Mouse (Mus musculus) CD4-positive helper T cell, adult 2 months (primary cell): ENCODE results near the gene Pak6.

ENCODE experiments used
- DNase-seq: peaks from one replicate; pipeline ENCODE4 v3.0.0-alpha.2; 2012; ENCODE audit warnings: low read depth, missing footprints, low spot score

The Pak6 gene

DNA sequence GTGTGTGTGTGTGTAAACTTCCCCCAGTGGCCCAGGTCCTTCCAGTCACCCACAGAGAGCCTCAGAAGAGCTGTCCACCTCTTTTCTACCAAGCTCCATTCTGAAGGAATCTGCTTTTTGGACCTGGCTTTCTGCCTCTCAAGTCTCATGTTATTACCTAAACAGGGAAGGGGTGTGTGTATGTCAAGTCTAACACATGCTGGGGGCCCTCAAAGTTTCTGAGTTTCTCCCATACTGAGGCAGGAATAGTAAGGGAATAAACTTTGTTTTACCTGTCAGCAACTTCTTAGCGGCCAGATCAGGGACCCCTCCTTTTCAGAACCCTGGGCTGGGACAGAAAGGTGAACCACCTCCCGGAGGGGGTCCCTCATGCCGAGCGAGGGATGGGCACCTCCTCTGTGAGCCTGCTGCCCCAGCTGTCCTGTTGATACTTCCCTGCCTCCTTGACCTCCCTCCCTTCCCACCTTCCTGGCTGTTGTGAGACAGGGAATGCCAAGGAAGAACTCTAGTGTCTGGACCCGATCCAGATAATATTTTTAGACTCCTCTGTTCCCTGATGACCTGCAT lies 34.3 kb downstream of the Pak6 start:
- no peak for DNase-seq

DNA sequence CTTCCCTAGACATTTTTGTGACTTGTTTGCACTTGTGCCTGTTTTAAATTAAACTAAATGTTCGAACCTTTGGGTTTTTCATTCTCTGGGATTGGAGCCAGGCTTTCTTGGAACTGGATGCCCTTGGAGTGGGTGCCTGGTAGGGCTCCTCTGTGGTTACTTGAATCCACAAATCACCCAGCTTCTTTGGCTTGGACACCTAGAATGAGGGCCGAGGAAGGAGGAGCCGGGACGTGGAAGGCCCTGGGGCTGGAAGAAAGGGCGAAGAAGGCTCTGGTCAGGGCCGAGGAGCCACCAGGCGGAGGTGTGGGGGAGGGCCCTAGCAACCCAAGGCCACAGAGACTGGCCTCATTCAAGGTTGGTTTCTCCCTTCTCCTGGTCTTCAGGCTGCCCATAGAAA lies 34.9 kb downstream of the Pak6 start:
- no peak for DNase-seq

DNA sequence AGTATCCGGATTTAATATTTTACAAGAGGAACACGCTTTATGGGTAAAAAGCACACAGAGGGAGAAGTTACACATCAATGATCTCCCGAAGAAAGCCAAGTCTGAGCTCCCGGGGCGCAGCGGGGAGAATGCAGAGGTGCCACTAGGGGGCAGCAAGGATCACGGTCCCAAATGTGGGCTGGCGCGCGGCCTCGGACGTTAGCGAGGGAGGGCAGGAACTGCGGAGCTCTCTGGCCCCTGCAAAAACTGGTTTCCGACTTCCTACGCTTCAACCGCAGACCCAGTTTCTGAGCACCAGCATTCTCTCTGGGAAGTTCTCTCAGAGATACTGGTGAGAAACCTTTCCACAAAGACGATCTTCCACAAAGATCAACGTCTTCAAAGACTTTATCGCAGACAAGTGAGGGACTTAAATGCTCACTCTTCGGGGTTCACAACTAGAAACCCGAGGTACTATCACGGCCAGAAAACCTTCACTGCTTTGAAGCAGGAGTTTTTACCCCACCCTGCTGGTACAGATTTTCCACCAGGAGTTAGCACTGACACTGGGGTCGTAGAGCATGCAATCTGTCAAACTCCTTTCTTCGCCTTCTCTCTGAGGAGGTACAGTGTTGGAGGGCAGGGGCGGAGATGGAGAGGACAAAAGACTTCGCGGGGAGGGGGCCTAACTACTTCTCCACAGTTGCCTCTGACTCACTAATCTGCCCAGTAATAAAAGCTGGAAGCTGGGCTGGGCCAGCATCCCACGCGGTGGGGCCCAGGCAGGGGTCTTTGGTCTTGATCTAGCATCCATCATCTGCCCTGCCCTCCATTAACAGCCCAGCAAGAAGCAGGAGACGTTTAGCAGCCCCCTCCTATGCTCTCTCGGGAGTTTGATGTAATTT lies 37.3 kb downstream of the Pak6 start:
- DNase-seq, result peak; percentile 75

DNA sequence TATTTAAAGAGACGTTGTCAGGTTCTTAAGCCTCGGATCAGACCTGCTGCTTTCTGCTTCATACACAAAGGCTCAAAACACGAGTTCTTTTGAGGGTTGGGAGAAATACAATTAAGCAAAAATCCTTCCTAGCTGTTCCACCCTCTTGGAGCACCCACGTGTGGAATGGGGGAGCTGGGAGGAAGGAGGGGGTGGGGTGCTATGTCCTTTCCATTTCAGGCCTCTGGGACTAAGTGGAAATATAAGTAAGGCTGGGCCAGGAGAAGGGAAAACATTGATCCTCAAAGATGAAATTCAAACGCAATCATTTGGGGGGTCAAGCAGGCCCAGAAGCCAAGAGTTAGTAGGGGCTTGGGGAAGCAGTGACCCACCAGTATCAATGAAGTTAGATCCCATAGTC lies 38.1 kb downstream of the Pak6 start:
- no peak for DNase-seq

DNA sequence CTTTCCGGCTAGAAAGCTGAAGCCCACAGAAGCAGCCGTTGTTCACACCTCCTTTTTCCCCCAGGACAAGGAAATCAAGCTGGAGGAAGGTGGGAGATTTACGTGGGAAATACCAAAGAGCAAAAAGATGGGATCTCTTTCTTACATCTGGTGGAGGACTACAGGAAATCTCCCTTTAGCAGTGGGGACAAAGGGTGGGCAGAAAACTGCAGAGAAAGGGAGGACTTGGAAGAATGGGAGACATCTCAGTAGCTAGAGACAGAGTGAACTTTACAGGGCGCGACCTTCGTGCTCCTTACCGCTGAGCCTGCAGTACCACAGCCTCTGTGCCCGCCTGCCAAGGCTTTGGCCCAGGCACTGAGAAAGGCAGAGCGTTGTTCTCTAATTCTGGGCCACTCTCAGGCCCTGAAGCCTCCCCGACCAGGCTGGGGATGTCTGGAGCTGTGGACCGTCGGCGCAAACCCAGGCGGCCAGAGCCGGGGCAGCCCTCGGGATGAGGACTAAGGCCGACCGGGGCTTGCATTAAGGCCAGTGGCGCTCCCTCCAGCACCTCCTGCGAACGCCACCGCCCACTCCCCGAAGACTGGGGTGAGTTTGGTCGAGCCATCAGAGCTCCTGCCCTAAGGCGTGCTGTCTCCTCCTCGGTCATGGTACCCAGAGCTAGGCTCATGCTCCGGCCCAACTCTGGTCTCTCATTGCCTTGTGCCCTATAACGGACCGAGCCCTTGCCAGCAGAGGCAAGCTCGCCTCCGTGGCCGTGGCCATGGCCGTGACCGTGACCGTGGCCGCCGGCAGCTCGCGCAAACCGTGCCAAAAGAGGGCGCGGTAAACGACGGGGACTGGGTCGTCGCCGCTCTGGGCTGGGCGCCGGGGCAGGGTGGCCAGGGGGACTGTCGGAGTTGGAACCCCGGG lies 39.1 kb downstream of the Pak6 start:
- no peak for DNase-seq

DNA sequence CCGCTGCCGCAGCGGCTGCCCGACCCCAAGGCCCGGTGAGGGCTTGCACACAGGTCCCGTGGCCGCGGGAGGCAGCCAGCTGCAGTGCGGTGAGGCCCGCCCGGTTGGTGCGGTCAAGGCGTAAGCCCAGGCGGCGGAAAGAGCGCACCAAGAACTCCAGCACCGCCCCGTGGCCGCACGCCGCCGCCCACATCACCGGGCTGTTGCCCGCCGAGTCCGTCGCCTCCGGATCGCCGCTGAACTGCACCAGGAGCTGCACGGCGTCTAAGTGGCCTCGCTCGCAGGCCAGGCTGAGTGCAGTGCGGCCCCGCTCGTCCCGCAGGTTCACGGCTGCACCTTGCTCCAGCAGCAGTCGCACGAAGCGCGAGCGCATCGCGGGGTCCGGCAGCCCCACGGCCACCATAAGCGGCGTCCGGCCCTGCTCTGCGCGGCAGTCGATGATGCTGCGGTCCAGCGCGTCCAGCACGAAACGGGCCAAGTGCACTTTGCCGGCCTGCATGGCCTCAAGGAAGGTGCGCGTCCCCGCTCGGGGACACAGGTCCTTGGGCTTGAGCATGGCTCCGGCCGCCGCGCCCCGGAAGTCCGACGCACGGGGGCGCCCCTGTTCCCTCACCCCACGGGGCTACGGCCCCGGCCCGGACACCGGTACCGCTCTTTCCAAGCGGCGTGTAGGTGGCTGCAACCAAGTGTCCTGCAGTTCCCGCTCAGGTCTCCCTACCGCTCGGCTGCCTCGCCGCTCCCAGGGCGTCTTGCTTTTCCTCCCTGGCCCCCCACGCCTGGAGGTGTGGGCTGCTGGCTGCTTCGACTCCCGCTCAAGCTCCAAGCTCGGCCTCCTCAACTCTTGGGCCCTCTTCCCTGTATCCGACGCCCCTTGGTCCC lies 40.0 kb downstream of the Pak6 start:
- DNase-seq, result peak; percentile 39

DNA sequence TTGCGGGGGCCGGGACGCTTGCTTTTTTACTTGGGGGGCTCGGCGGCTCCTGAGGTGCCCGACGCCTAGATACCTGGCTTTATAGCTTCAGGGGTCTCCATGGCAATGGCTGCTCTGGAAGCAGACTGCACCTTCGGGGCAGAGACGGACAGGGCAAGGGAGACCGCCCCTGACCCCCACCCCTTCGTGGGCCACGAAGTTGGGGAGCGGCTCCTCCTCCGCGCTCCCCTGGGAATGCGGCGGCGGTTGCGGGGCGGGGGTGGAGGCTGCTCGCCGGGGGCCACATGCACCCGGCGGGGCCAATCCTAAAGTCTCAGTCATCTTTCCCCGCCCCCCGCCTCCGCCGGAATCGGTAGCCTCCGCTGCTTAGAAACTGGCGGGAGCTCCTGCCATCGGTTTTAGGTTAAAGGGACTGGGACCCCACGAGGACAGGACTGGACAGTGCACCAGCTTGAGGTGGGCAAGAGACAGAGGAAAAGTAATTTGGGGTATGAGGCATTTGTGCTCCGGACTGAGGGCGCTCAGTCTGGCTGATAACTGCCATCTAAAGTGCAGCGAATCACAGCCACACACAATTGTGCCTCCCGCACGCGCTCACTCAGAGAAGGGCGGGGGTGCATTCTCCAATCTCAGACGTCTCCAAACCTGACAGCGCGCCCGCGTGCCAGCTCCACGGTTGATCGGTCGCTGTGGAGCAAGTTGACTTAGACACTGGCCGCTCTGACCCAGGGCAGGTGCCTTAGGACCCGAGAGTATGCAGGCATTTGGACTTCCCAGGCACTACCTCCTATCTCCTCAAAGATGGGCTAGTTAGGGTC lies 41.0 kb downstream of the Pak6 start, which contains the start of gene Ankrd63:
TSS of gene Ankrd63 (minus strand) at position 51 of the 818 bp plus-strand sequence.
- DNase-seq, result peak; percentile 41

DNA sequence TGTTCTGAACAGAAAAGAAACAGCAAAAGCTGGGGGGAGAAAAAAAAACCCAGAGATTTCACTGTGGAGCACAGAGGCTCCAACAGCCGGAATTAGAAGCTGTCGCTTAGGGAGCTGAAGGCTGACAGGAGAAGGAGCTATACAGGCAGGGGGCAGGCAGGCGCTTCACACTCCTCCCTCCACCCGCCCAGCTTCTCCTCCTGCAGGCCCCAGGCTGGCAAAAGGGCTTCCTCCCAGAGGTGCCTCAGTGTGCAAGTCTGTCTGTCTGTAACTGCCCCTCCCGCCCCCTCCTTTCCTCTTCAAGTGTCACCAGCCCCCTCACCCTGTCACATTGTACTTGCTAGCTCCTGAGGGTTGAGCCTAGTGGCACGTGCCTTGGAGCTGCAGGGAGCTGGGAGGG lies 43.3 kb downstream of the Pak6 start:
- no peak for DNase-seq

DNA sequence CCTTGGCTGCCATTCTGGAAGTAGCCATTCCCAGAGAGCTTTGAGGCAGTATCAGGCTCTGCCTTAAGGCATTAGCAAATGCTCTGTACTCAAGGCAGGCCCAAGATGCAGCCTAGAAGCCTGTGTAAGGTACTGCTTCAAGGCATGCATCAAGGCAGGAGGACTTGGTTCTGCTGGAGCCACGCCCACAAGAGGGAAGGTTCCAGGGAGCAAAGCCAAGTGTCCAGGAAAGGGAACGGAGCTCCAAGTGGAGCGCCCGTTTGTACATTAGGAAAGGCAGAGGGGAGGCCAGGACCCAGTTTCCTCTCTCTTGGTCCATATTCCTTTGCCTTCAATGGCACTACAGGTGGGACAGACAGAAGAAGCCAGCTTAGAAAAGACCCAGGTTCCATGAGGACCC lies 45.4 kb downstream of the Pak6 start:
- no peak for DNase-seq

DNA sequence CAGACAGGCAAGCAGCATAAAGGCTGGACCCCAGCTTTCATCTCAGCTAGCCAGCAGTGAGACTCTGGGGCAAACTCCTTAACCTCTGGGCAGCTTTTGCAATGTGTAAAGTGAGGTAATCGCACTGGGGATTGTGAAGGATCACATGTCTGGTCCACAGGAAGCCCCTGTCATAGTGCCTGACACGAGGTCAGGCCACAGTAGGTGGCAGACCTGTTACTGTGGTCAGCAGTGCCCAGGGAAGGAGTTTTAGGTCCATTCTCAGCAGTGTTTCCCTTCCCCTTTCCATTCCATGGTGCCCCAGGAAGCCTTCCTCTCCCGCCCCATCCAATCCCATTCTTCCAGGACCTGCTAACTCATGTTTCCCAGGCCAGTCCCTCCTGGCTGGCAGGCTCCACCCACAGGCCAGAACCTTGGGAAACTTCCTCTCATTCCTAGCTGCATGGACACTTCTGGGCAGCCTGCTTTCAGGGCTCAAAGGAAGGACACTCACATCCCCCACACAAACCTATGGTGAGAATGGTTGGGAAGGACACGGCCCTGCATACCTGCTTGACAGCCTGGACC lies 46.6 kb downstream of the Pak6 start:
- no peak for DNase-seq

DNA sequence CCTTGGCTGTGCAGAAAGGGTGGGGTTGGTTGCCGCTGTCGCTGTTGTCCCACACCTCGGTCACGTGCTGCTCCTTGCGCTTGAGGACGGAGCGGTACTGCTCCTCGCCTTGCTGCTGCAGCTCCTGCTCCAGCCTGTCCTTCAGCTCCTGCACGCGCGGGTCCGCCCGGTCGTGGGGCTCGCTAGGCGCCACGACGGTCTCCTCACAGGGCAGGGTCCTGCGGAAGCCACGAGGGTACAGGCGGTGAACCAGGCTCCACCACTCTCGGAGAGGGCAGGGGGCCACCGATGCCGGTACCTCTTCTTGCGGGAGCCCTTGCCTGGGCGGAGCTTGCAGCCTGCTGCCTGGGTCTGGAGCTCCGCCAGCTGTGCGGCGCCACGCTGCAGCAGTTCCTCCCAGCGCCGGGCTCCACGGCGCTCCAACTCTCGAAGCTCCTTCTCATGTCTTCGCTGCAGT lies 48.0 kb downstream of the Pak6 start:
- peak; percentile 38 for DNase-seq

DNA sequence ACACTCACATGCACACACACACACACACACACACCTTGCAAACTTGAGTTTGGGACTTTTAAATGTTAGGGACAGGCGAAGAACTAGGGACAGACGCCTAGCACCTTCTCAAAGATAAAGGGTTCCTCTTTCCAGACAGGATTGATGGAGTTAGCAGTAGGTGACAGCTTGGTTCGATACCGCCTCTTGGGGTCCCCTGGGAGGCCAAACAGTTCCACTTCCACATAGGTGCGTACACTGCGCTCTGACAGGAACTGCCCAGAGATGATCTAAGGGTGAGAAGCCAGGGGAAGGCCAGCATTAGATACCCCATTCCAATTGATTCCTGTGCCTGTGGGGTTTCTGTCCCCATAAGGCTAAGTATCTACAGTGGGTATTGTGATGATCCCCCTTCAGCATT lies 50.5 kb downstream of the Pak6 start:
- DNase-seq, result no peak

DNA sequence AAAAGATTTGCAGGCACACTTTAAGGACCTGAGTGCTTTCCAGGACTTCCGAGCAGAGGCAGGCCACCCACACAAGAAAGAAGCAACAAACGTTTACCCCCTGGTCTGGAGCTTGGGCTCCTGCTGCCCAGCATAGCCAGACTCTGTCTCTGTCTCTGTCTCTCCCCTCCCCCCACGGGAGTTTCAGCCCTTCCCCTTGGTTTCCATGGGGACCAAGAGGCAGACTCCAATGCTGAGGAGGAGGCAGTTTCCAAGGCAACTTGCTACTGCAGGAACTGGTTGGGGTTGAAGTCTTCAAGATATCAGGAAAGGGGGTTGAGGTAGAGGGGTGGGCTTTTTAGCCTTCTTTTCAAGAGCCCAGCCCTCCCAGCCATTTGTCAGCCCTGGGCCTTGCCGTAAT lies 51.1 kb downstream of the Pak6 start:
- no peak for DNase-seq

DNA sequence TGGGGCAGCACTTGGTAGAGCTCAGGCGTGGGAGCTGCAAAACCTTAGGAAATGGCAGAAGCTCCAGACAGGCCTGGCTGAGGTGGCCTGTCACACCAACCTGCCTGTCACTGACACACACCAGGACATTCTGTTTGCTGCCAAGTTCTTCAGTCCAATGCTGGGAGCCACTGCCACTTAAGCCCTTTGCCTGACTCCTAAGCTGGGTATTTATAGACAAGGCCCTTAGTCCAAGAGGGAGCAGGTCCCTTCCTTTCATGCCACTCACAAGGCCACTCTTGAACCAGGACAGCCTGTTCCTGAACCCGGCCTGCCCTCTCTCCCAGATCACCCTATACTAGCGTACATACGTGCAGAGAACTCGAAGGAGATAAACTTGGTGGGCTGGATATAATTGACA lies 53.6 kb downstream of the Pak6 start:
- DNase-seq, result no peak

DNA sequence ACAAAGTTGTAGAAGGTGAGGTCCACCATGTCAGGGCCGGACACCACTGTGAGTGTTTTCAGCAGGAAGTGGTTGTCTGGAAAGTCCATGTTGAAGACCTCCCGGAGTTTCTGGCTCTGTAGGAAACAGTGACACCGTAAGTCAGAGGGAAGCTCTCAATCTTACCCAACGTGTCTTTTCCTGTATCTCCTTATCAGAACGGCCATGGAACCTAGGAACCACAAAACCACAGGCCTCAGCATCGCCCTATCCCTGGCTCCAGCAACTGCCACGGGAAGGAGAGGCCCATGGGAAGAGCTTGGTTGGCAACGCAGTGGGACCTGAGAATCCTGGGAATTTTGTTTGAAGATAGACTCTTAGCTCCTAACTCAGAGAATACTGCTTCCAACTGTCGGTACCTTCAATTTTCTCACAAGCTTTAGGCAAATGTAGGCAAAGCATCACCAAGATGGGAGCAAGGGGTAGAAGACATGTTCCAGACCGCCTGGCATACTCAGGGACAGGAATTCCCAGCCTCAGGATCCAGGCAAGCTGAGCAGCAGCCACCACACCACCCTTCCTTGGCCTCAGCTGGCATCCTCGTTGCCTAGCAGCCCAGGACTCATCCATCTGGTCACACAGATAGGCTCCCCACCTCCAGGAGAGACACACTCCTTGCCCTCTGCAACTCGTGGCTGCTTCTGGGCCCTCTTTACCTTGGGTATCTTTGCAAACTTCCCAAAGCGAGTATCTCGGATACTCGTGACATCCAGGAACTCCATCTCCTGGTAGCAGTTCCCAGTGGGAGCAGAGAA lies 60.8 kb downstream of the Pak6 start:
- no peak for DNase-seq

DNA sequence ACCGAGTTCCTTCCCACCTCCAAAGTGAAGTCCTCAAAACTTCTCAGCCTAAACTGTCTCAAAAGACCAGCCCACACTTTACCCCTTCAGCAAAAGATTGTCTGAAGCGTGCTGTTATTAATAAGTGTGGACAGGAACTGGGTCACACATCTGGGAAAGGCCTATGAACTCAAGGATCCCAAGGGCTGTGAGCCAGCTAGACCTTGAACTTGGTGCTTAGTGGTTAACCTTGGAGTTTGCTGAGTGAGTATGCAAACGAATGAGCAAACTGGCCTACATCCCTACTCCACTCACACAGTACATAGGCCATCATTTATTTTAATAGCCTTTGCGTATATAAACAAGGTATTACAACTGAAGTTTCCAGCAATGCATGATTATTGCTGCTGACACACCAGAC lies 62.4 kb downstream of the Pak6 start:
- DNase-seq, result no peak

DNA sequence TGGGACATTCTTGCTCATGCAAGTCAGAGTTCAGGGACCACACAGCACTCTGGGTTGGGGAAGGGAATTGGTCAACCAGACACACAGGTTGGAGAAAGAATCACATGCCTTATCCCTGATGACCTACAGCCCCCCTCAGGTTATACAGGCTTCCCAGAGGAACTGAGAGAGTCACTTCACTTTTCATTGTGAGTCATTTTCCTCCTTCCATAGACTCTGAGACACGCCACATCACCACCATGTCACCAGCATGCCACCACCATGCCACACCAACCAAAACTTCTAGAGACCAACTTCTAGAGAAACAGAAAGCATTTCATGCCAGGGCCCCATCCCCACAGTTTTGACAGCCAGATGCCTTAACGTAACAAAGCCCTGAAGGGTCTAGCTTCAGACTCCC lies 63.8 kb downstream of the Pak6 start:
- no peak for DNase-seq

DNA sequence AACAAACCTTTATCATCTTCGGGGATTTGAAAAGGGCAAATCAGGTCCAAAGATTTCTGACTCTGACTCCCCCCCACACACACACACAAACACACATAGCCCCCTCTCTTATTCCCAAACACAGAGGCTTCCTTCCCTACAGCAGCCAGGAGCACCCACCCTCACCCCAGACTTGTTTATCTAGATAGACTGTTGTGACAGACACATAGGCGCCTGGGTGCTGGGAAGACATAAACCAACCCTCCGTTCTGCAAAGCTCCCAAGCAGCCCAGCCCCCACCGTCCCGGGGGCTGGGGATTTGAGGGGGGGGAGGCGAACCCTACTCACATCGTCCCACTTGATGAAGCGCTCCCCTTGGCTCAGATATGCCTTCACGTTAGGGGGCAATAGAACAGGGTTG lies 64.8 kb downstream of the Pak6 start:
- DNase-seq, result no peak

DNA sequence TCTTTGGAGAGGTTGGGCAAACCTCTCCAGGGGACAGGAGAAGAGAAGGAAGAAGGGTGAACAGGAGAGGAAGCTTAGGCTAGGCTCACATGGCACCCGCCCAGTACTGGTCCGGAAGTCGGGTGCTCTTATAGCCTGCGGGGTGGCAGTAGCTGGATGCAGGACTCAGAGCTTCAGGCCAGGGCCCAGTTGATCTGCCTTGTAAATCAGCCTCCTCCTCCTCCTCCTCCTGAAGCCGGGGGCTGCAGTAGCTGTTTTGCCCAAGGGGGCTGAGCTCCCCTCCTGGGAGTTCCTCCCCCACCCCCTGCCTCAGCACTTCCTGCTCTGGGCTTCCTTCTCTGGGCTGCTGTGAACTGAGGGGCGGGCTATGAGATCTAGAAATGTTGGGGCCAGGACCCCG lies 65.2 kb downstream of the Pak6 start, which contains the start of gene Plcb2:
TSS of gene Plcb2 (minus strand) at position 102 of the 400 bp plus-strand sequence.
- DNase-seq, result peak; percentile 59
